ENCODE assay signal across 21 mouse cellular contexts in the genomic region with DNA sequence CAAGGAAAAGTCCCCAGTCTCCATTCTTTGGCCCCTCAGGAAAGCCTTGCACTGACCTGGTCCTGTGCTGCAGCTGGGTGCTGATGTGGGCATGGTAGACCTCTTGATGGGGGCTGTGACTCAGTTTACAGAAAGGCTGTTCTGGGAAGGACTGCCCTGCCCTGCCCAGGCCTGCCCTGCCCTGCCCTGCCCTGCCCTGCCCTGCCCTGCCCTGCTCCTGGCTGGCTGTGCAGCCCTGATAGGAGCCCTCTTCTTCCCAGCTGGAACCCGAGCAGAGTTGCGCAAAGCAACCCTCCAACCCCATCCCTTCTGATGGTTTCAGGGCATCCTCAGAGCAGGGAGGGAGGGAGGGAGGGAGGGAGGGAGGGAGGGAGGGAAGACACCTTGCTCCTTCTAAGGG. TPM values are rescaled to one million over a fixed set of nuclear protein-coding genes. Genes with fewer than 3 reads are reported as not detected.
DNase-seq lines count a peak whose midpoint lies in the region; ATAC-seq lines count a peak whose summit lies in the region.
"Had no signal": no experiment of that assay in that cellular context is flagged by ENCODE, and none has a peak within 500 bp of the region (broad histone marks: within the 10 kb centered on the region; RNA-seq: fewer than 3 reads in every experiment).

No protein-coding gene starts in this region.

- no peaks in the 10 kb centered on the region for H3K4me1 ChIP-seq in embryonic facial prominence, embryonic 11.5 days (ENCODE audit: control insufficient read depth, insufficient read depth, low read length)
- 0 out of 2 replicates have a peak, but pooled peaks cover 6% of the 10 kb centered on the region for H3K4me1 ChIP-seq in embryonic facial prominence, embryonic 10.5 days
- H3K4me1 ChIP-seq: neural tube, embryonic 12.5 days had no signal

- ATAC-seq in embryonic facial prominence, embryonic 11.5 days (replicated peaks; ENCODE audit: insufficient number of reproducible peaks, low FRiP score, low TSS enrichment, low read depth): peak; percentile 62; the same call in 1 of the 2 replicates
- ATAC-seq in megakaryocyte progenitor cell, adult 5-6 weeks (replicated peaks; ENCODE audit: poor library complexity): peak; percentile 33; the same call in 1 of the 2 replicates
- ATAC-seq in CD4-positive, CD25-positive, alpha-beta regulatory T cell, adult 4 months: no peak

- no peak overlapping the region for H3K27ac ChIP-seq in embryonic facial prominence, embryonic 11.5 days (replicated peaks; ENCODE audit: low read depth, low read length)
- H3K27ac ChIP-seq in embryonic facial prominence, embryonic 10.5 days (replicated peaks): no peak overlapping the region
- H3K27ac ChIP-seq: forebrain, embryonic 12.5 days; gastrocnemius, adult 2 months; heart, embryonic 10.5 days; neural tube, embryonic 12.5 days had no signal

- H3K4me2 ChIP-seq in embryonic facial prominence, embryonic 11.5 days (ENCODE audit: low read depth, low read length): no peak overlapping the region
- H3K4me2 ChIP-seq: forebrain, embryonic 12.5 days; neural tube, embryonic 12.5 days had no signal

- no peaks in the 10 kb centered on the region for H3K36me3 ChIP-seq in embryonic facial prominence, embryonic 11.5 days (replicated peaks; ENCODE audit: control insufficient read depth, insufficient read depth, low read depth, low read length)
- H3K36me3 ChIP-seq in embryonic facial prominence, embryonic 10.5 days (replicated peaks): peaks cover 12% of the 10 kb centered on the region
- H3K36me3 ChIP-seq: forebrain, embryonic 12.5 days had no signal

- no peak overlapping the region for H3K9ac ChIP-seq in embryonic facial prominence, embryonic 11.5 days (replicated peaks; ENCODE audit: low read length)
- H3K9ac ChIP-seq: forebrain, embryonic 12.5 days; neural tube, embryonic 12.5 days had no signal

- 52% methylated on average over 2 of the region's 2 CpGs for WGBS in embryonic facial prominence, embryonic 11.5 days
- WGBS in embryonic facial prominence, embryonic 10.5 days: 56% methylated on average over 2 of the region's 2 CpGs

- H3K4me3 ChIP-seq in embryonic facial prominence, embryonic 11.5 days (ENCODE audit: low read depth, low read length): no peak overlapping the region
- H3K4me3 ChIP-seq in embryonic facial prominence, embryonic 10.5 days: no peak overlapping the region
- H3K4me3 ChIP-seq: forebrain, embryonic 12.5 days; gastrocnemius, adult 2 months; heart, embryonic 10.5 days; neural tube, embryonic 12.5 days had no signal

- no peaks in the 10 kb centered on the region for H3K9me3 ChIP-seq in embryonic facial prominence, embryonic 11.5 days (replicated peaks; ENCODE audit: control insufficient read depth, low read length)
- H3K9me3 ChIP-seq in embryonic facial prominence, embryonic 10.5 days: no peaks in the 10 kb centered on the region
- H3K9me3 ChIP-seq: forebrain, embryonic 12.5 days; heart, embryonic 10.5 days; neural tube, embryonic 12.5 days had no signal

- DNase-seq in embryonic facial prominence, embryonic 11.5 days (ENCODE audit: low spot score): no peak
- no peak for DNase-seq in embryonic facial prominence, embryonic 10.5 days (ENCODE audit: low spot score)
- DNase-seq in spleen, adult 12 weeks (ENCODE audit: low spot score): peak; percentile 65
- no peak for DNase-seq in spleen, adult 18-20 months
- no peak for DNase-seq in ovary, adult 18-20 months (ENCODE audit: low spot score)
- DNase-seq in gastrocnemius, adult 8-10 months (ENCODE audit: low spot score in 2 of 2): no peak
- DNase-seq: adrenal gland, postnatal 14 days; cerebellum, adult 11 months; embryo, embryonic 11 days; kidney, adult 2 months; midbrain, embryonic 14.5 days had no signal

- H3K27me3 ChIP-seq in embryonic facial prominence, embryonic 11.5 days (ENCODE audit: control insufficient read depth, insufficient read depth, low read length): no peaks in the 10 kb centered on the region
- no peaks in the 10 kb centered on the region for H3K27me3 ChIP-seq in embryonic facial prominence, embryonic 10.5 days (replicated peaks; ENCODE audit: low read depth, poor library complexity, severe bottlenecking)
- H3K27me3 ChIP-seq: neural tube, embryonic 12.5 days had no signal

RNA-seq across cellular contexts. Expression of a gene that starts 1.7 kb away (rescaled TPM):
- 0.29 TPM in 1 of 2 replicates, not detected in the other for polyA plus RNA-seq in embryonic facial prominence, embryonic 11.5 days (2014; fragmentation: Nextera tagmentation; extraction: Ambion mirVana)
- polyA plus RNA-seq in embryonic facial prominence, embryonic 10.5 days (2016; fragmentation: Nextera tagmentation; extraction: Ambion mirVana): 0.14 and 0.32 TPM in 2 replicates
- total RNA-seq in megakaryocyte progenitor cell, adult 5-6 weeks (2015): 0.05 and 1.8 TPM in 2 replicates
- total RNA-seq in megakaryocyte progenitor cell, adult 5-6 weeks (2017): 0.14 and 0.50 TPM in 2 replicates
- total RNA-seq in gastrocnemius, adult 8-10 months (2022): under 1 TPM in 2 of 4 experiments, not detected in 2; 0.63 to 0.86 TPM
- polyA plus RNA-seq in CD4-positive, CD25-positive, alpha-beta regulatory T cell, adult 4 months (2017; shearing (Covaris generic)): not detected

RNA-seq across cellular contexts. Expression of a gene that starts 26.3 kb away (rescaled TPM):
- not detected in 2 replicates for polyA plus RNA-seq in embryonic facial prominence, embryonic 11.5 days (2014; fragmentation: Nextera tagmentation; extraction: Ambion mirVana)
- polyA plus RNA-seq in embryonic facial prominence, embryonic 10.5 days (2016; fragmentation: Nextera tagmentation; extraction: Ambion mirVana): not detected in 2 replicates
- total RNA-seq in megakaryocyte progenitor cell, adult 5-6 weeks (2015): not detected in 2 replicates
- not detected in 2 replicates for total RNA-seq in megakaryocyte progenitor cell, adult 5-6 weeks (2017)
- total RNA-seq in gastrocnemius, adult 8-10 months (2022): not detected
- 10 to 100 TPM; 50.3 to 80.6 TPM for polyA plus RNA-seq in CD4-positive, CD25-positive, alpha-beta regulatory T cell, adult 4 months (2017; shearing (Covaris generic))
- total RNA-seq: gastrocnemius, adult 2 months; layer of hippocampus, adult 18-20 months had no signal
- polyA plus RNA-seq: forebrain, embryonic 12.5 days; heart, embryonic 10.5 days; hindbrain, embryonic 11.5 days; midbrain, embryonic 14.5 days; neural tube, embryonic 12.5 days had no signal

RNA-seq across cellular contexts. Expression of a gene that starts 56.5 kb away (rescaled TPM):
- polyA plus RNA-seq in embryonic facial prominence, embryonic 11.5 days (2014; fragmentation: Nextera tagmentation; extraction: Ambion mirVana): not detected in 2 replicates
- polyA plus RNA-seq in embryonic facial prominence, embryonic 10.5 days (2016; fragmentation: Nextera tagmentation; extraction: Ambion mirVana): not detected in 2 replicates
- total RNA-seq in megakaryocyte progenitor cell, adult 5-6 weeks (2015): 0.94 TPM in 1 of 2 replicates, not detected in the other
- total RNA-seq in megakaryocyte progenitor cell, adult 5-6 weeks (2017): 0.07 TPM in 1 of 2 replicates, not detected in the other
- total RNA-seq in gastrocnemius, adult 8-10 months (2022): not detected
- polyA plus RNA-seq in CD4-positive, CD25-positive, alpha-beta regulatory T cell, adult 4 months (2017; shearing (Covaris generic)): 10 to 100 TPM; 57.4 to 67.8 TPM
- total RNA-seq: adrenal gland, postnatal 14 days; gastrocnemius, adult 2 months; layer of hippocampus, adult 18-20 months; left cerebral cortex, postnatal 10 days had no signal
- polyA plus RNA-seq: forebrain, embryonic 12.5 days; heart, embryonic 10.5 days; hindbrain, embryonic 11.5 days; lung, embryonic 16.5 days; midbrain, embryonic 14.5 days; neural tube, embryonic 12.5 days had no signal

Comparison
In these comparisons a context has a peak if more than half of its experiments do, and no peak if none do; other contexts are left out.
1. RNA of a gene that starts 26.3 kb away (polyA plus RNA-seq): 50.3 to 80.6 TPM in CD4-positive, CD25-positive, alpha-beta regulatory T cell, adult 4 months; not detected in embryonic facial prominence, embryonic 11.5 days and not detected in embryonic facial prominence, embryonic 10.5 days; every median in the first group is over 10 times any median in the second.
2. RNA of a gene that starts 56.5 kb away (polyA plus RNA-seq): 57.4 to 67.8 TPM in CD4-positive, CD25-positive, alpha-beta regulatory T cell, adult 4 months; not detected in embryonic facial prominence, embryonic 11.5 days and not detected in embryonic facial prominence, embryonic 10.5 days; every median in the first group is over 10 times any median in the second.